Mouse (Mus musculus) thymus, postnatal 10 days (tissue): ENCODE measurements around the gene Gzmm.

Experiments
- DNase-seq, 2 experiments: peaks; one replicate each; pipeline ENCODE4 v3.0.0; 2021; ENCODE audit warnings: low spot score in 2 of 2

Gzmm gene

DNA sequence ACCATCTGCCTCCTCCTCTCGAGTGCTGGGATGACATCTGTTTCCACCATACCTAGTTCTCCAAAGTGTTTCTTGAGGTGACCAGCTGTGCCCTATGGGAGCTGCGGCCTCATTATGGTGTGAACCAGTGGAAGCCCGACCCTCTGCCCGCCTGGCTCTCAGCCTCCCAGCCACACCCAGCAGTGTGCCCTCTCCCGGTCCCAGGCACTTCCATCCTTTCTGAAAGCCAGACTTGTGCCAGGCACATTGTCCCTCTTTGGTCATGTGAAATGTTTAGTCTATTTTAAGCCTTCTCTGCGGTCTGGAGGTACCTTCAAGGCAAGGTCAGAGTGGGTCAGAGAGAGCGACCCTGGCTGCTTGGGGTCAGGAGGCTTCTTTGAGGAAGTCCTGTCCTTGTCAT, 34.9 kb downstream of the Gzmm start:
- no peak for DNase-seq

DNA sequence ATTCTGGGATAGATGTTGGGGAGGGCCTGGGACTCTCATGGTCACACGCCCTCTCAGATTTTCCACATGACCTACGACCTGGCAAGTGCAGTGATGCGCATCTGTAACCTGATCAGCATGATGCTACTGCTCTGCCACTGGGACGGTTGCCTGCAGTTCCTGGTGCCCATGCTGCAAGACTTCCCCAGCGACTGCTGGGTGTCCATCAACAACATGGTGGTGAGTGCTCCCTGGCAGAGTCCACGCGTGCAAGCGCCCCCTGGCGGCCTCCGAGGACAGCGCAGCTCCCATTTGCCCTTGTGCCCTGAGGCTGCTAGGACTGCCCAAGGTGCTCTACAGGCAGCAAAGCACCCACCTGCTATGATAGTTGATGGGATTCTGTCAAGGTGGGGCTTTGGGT, 37.3 kb downstream of the Gzmm start:
- peak; percentile 29 to 68 for DNase-seq

- DNase-seq = no peak
Measured at GRCm38 (mm10) chr10:79728323-79729249, 39.8 kb downstream of the Gzmm start.

DNA sequence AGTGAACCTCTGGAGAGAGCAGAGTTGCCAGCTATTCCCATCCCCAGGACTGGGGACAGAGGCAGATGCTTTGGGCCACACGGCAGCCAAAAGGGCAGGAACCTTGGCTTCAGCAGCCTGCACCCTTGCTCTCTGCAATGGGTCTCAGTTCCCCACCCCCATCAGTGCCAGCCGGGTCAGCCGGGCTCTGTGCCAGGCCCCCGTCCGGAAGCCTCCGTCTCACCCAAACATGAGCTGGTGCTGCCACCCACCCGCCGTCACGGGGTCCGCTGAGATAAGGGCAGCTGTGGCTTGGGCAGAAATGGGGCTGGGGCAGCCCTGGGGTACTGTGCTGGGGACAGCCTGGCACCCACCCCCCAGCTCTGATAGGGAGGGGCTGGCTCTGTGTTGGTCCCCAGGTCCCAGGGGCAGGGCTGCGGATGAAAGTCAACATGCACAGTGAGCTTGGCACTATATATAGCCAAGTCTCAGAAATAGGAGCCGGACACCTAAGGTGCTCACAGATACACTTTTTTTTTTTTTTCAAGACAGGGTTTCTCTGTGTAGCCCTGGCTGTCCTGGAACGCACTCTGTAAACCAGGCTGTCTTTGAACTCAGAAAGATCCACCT, 40.6 kb downstream of the Gzmm start:
- no peak for DNase-seq

DNA sequence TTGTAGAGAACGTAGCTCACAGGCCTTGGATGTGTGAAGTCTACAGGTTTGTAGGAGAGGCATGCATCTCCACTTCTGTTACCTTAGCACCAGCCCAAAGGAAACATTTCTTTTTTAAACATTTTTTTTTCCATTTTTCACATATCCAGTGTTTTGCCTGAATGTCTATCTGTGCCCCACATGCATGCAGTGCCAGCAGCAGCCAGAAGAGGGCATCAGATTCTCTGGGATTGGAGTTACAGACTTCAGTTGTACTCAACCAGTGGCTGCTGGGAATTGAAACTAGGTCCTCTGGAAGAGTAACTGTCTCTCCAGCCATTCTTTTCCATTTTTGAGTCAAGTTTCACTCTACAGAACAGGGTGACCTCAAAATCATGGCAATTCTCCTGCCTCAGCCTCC, 43.7 kb downstream of the Gzmm start:
- peak in 1 of 2 experiments; percentile 67 for DNase-seq

GRCm38 (mm10) chr10:79733847-79734246, 45.0 kb downstream of the Gzmm start:
- no peak for DNase-seq

GRCm38 (mm10) chr10:79735361-79735760, 46.5 kb downstream of the Gzmm start:
- no peak for DNase-seq

GRCm38 (mm10) chr10:79736706-79737105, 47.9 kb downstream of the Gzmm start:
- DNase-seq = no peak

DNA sequence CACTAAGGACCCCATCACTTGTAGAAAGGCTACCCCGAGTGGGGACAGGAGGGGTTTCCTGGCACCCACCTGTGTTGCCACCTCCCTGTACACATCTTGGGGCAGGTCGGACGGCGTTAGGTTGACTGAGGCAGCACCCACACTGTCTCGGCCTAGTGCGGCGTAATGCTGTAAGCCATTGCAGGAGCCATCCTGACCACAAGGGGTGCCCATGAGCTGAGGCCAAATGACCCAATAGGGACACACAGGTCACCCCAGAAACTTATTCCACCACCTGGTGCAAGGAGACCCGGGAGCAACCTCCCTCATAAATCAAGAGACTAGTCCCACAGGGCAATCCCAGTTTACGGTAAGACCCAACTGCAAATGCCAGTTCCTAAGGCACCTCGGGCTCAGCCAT, 49.4 kb downstream of the Gzmm start:
- DNase-seq = peak in 1 of 2 experiments; percentile 30

DNA sequence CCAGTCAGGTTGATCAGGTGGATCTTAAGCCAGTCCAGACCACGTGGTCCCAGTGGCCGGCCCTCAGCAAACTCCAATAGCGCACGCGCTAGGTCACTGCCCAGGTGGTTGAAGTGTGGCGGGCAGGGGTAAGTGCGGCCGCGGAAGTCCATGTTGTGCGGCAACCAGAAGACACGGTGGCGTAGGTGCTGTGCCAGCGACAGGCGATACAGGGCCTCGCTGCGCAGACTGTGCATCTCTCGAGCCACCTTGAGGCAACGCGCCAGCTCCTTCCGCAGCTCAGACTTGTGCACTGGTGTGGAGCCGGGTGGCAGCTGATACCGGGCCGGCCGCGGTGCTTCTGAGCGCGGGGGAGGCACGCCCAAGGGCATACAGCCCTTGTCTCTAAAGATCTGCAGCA, 50.4 kb downstream of the Gzmm start:
- no peak for DNase-seq

- no peak for DNase-seq
Measured at GRCm38 (mm10) chr10:79740863-79741262, 52.0 kb downstream of the Gzmm start.

DNA sequence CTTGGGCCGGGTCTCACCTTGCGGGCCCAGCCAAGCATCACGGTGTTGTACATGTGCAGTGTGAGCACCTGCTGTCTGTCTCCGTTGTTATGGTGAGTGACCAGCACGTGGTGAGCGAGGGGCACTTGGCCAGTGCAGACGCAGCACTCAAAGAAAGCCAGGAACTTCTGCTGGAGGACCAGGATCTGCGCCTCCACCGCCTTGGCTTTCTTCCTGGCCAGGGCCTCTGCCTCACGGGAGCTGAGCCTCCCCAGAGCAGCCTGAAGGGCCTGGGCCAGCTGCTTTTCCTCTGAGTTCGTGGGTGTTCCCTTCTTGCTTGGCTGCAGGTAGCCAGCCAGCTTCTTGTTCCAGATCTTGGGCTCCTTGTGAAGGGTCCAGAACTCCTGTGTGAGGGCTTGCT, 54.3 kb downstream of the Gzmm start:
- no peak for DNase-seq

GRCm38 (mm10) chr10:79743650-79744365, 55.0 kb downstream of the Gzmm start:
- DNase-seq = no peak
